Mouse (Mus musculus): ENCODE data around the gene Rnf157. TPM values are rescaled to one million over a fixed set of nuclear protein-coding genes. Genes with fewer than 3 reads are reported as not detected.

Rnf157 gene
- polyA plus RNA-seq, 1 experiment, result not detected

GRCm38 (mm10) chr11:116376945-116377661, 35.7 kb downstream of the Rnf157 start:
- TF ChIP-seq GATA1 (IDR thresholded peaks at IDR 0.05; ENCODE audit: low read length), result no peak

GRCm38 (mm10) chr11:116371894-116372450, 40.9 kb downstream of the Rnf157 start:
- TF ChIP-seq GATA1 (IDR thresholded peaks at IDR 0.05; ENCODE audit: low read length), result no peak

- TF ChIP-seq GATA1 (IDR thresholded peaks at IDR 0.05; ENCODE audit: low read length), result peak; percentile 26
These were observed 43.2 kb downstream of the Rnf157 start for GRCm38 (mm10) chr11:116369633-116370032.

GRCm38 (mm10) chr11:116369051-116369450, 43.8 kb downstream of the Rnf157 start:
- no peak for TF ChIP-seq GATA1 (IDR thresholded peaks at IDR 0.05; ENCODE audit: low read length)

GRCm38 (mm10) chr11:116368116-116368515, 44.7 kb downstream of the Rnf157 start:
- TF ChIP-seq GATA1 (IDR thresholded peaks at IDR 0.05; ENCODE audit: low read length), result no peak

- no peak for TF ChIP-seq GATA1 (IDR thresholded peaks at IDR 0.05; ENCODE audit: low read length)
These were observed 46.2 kb downstream of the Rnf157 start for GRCm38 (mm10) chr11:116366647-116367046.

GRCm38 (mm10) chr11:116366124-116366523, 46.7 kb downstream of the Rnf157 start:
- no peak for TF ChIP-seq GATA1 (IDR thresholded peaks at IDR 0.05; ENCODE audit: low read length)

GRCm38 (mm10) chr11:116365432-116365831, 47.4 kb downstream of the Rnf157 start:
- no peak for TF ChIP-seq GATA1 (IDR thresholded peaks at IDR 0.05; ENCODE audit: low read length)

- TF ChIP-seq GATA1 (IDR thresholded peaks at IDR 0.05; ENCODE audit: low read length), result no peak
These were observed 50.8 kb downstream of the Rnf157 start for GRCm38 (mm10) chr11:116362015-116362414.

- TF ChIP-seq GATA1 (IDR thresholded peaks at IDR 0.05; ENCODE audit: low read length), result no peak
These were observed 53.2 kb downstream of the Rnf157 start for GRCm38 (mm10) chr11:116359652-116360051.

- no peak for TF ChIP-seq GATA1 (IDR thresholded peaks at IDR 0.05; ENCODE audit: low read length)
These were observed 53.8 kb downstream of the Rnf157 start for GRCm38 (mm10) chr11:116358926-116359637.

GRCm38 (mm10) chr11:116354521-116354920, 58.3 kb downstream of the Rnf157 start:
- no peak for TF ChIP-seq GATA1 (IDR thresholded peaks at IDR 0.05; ENCODE audit: low read length)

GRCm38 (mm10) chr11:116353535-116353934, 59.3 kb downstream of the Rnf157 start:
- no peak for TF ChIP-seq GATA1 (IDR thresholded peaks at IDR 0.05; ENCODE audit: low read length)

GRCm38 (mm10) chr11:116351294-116351693, 61.5 kb downstream of the Rnf157 start:
- TF ChIP-seq GATA1 (IDR thresholded peaks at IDR 0.05; ENCODE audit: low read length), result no peak

- TF ChIP-seq GATA1 (IDR thresholded peaks at IDR 0.05; ENCODE audit: low read length), result no peak
These were observed 64.9 kb downstream of the Rnf157 start for GRCm38 (mm10) chr11:116347955-116348354.

GRCm38 (mm10) chr11:116347012-116347411, 65.8 kb downstream of the Rnf157 start:
- TF ChIP-seq GATA1 (IDR thresholded peaks at IDR 0.05; ENCODE audit: low read length), result no peak

Data from G1E-ER4 (cell line).